Mouse (Mus musculus): ENCODE measurements at regions not wholly inside any gene's neighbourhood (a gene's known extent, or its start where the extent isn't known, plus 50 kb on each side); places are given as distances from the start of the nearest gene placed in this dataset.
"Not testable (repeated sequence)": the region's sequence is repeated elsewhere in the genome, so short reads cannot be mapped to it uniquely, and the experiment has no call there.

DNA sequence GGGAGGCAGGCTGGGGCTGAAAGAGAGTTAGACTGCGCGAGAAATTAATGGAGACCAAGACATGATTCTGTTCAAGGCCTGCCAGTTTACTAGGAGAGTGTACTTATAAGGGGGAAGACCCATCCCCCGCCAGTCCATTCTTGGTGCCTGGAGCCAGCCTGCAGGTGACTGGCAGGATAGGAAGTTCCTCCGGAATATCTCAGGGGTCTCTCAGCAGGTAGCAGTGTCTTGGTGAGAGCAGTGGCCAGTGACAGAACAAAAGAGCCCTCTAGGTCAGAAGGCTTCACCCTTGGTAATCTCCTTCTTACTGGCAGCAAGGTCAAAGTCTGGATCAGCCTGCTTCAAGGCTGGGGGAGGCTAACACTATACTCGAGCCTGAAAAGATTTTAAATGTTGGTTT, 83.7 kb upstream of the Zfp804b start:
- DNase-seq = no peak

DNA sequence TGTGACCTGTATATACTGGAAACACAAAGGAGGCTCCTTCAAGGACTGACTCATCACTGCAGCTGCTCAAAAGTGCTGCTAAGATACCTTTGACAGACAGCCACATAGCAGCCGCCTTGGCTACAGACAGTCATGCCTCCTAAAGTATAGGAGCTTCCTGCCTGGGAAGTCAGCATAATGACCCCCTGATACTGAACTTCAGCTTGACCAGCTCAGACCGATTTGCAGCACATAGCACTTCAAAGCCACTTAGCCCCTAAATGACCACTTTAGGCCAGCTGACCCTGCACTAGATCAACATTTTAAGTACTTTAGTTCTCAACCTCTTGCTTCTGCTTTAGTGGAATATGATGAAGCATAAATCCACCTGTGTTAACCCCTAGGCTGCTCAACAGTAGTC, 91.9 kb upstream of the Zfp804b start:
- DNase-seq = peak; percentile 5

DNA sequence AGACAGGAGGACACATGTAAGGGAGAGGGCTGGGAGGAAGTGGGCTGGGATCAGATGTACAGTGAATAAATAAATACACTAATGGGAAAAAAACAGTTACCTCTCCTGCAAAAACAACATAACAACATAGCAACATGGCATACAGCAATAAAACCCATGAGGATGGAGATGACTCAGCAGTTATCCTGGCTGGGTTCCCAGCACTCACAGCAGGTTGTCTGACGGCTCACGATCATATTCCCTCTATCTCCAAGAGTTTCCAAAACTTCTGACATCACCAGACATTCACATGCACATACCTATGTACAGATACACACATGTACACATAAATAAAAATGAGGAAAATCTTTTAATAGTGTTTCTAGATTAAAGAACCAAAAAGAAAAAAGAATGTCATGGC, 103.4 kb upstream of the Zfp804b start:
- DNase-seq = no peak

DNA sequence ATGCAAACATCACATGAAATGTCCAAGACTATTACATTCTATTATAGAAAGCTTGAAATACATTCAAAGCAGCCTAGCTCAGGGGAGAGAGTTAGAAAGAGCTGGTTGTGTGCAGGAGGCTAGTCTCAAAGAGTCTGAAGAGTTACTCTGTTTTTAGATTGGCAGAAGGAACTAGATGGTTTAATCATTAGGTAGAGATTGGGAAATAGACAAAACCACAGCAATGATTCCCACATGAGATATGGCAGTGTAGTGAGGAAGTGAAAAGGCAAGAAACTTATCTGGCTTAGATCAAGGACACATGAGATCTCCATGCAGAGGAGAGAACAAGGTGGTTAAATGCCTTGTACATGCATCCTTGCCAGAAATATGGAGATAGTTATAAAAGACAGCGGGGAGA, 110.3 kb upstream of the Zfp804b start:
- DNase-seq = no peak

DNA sequence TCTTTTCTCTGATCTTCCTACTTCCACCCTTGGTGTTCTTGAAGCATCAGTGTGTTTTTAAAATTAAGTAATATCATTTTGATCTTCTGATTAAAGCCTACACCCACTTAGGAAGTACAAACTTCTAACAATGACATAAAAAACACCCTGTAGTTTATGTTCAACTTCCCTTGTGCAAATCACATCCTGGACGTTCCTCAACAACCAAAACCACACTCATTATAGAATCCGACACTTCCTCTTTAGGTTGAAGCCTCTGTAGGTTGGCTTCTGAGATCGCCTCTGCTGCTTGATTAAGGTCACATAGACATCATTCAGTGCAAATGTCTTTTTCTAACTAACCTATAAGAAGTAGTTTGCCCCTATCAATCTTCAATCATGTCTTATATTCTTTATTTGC, 112.5 kb upstream of the Zfp804b start:
- DNase-seq = no peak

DNA sequence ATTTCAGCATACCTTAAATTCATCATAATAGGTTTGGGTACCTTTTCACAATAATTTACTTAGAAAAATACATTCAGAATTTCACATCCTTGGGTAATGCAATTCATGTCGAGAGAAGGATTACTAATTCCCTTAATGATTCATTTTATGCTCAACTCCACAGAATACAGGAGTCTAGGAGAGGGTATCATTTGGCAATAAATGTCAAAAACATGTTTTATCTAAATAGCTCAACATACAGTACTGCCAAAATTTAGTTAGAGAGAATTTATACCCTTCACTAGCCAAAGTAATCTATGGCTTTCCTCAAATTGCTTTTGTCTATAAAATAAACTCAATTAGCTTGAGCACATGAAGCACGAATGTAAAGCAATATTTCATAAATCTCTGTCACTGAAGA, 144.6 kb upstream of the Zfp804b start:
- no peak for DNase-seq

DNA sequence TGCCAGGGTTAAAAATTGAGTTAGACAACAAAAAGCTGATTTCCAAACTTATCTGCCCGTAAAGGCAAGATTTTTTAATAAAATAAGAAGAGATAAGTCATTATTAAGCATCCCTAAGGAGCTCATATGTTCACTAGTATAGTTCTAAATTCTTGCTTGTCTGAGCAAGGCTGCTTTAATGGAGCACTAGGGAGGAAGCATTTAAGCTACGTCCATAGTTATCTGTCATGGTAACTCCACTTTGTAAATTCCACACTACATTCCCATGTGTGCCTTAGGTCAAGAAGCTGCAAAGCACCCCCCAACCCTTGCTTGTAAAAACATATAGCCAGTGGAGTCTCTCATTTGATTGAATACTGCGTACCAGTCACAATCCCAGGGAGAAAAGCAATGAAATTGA, 145.0 kb upstream of the Zfp804b start:
- no peak for DNase-seq

DNA sequence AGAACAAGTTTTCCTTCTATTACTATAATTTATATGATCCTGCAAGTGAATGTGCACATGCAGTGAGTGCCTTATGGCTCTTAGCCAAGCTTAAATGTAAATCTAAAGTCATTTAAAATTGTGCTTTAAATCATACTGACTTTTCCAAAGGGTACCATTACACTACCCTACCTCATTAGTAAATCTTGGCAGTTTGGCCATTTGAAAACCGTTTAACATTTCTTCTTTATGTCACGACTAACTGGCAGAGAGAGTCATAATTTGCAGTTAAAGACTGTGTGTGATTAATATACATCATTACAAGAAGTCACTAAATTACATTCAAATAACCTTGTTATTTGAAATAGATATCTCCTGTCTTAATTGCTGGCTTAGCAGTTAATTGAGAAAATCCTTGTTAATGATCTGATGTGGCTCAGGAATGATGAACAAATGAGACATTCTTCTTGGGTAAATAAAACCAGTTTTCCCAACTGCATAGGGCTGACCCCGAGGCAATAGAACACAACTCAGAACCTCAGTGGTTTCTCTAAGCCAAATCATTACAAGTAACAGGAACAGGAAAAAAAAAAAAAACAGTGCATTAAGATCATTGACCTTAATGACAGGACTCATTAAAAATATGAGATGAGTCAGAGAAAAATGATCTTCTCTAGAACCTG, 173.1 kb upstream of the Zfp804b start:
- DNase-seq = no peak

DNA sequence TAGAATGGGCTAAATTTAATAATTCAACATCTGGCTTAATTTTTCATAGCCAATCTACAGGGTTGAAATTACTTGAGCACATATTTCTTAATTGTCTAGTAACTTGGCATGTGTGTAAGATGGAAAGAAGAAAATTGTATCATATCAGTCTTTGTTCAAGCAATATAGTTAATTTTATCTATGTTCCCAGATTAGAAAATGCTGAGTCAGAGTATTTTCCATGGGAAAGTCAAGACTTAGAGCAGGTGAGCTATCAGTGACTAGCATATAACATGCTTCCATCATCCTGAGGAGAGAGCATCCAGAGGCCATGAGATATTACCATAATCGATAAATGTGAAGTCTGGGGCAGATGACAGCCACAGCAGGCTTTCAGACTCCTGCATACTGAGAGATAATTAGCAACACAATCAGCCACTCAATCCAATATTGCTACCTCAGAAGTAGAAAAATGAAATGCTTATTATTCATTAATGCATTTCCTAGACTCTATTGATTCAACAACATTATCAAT, 188.2 kb upstream of the Zfp804b start:
- DNase-seq = no peak

DNA sequence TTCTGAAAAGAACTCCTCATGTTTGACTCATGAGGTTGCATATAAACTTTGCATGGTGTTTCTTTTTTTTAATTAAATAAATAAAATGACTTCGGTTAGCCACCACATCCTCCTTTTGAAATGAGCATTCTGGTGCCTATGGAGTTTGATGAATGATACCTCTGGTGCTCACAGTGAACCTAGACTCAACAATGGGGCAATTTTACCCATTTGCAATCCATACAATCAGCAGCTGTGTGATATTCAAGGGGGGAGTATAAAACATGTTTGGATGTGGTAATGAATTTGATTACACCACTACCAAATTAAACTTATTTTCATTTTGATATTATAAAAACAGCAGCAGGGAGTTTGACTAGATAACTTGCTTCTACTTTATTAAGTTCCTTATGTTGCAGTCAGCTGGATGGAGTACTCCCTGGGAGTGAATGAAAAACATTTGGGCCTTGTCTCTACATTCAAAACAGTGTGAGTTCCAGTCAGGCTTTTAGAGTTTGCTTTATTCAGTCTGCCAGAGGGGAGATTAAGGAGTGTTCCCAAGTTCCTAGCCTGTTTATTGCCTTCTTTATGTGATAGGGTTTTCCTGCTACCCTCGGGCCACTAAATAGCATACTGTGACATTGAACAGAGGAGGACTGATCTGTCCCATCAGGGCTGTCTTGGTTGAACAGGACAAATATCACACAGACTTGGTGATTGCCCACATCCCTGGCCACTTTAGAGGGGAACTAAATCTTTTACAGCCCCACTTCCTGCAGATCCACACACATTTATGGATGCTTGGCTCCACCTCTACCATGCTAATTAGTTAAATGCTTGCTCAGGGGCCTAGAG, 195.5 kb upstream of the Zfp804b start:
- DNase-seq = no peak

DNA sequence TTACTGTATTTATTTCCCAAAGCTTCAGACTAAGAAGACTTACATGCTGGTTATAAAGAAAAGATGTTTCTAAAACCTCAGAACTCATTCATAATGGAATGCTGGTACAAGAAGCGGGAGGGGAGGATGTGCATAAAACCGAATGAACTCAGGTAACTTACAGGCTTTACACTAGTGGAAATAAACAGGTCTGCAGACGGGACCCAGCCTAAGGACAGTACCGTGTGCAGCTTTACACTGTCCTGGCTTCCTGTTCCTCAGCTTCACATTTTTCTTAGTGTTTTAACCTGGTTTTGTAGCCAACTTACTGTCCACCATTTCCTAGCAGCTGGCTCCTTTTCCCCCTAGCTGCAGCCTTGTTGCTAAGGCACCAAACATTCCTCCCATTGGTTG, 196.1 kb upstream of the Zfp804b start:
- DNase-seq = no peak

DNA sequence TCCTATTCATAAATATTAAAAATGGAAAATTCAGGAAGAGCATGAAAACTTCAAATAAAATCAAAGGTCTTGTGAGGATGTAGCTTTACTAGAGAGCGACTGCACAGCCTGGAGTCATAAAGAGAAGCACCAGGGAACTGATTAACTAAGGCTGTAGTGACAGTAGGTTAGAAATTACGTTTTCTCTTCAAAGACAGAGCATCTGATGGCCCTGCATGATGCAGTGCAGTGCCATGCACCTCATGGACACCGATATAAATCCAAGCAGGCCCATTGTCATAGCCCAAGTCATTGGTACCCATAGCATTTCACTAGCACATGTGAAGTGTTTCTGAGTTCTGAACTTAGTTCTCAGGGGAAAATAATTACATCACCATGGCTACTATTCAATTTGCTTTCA, 199.3 kb upstream of the Zfp804b start:
- no peak for DNase-seq

DNA sequence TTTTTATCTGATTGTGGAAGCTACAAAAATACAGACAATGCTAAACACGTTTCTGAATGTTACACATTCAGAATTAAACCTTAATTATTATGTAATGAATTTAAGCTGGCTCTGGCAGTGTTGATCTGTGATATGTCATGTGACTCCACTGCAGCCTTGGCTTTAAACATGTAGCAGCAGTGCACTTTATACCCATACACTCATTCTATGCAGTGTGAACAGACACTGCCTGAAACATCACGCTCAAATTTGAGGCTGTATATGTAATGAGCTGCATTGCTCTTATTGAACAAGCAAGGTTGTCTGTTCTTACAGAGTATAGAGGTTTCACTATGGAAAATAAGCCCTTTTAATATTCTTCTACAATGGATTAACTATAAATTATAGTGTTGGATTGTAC, 235.9 kb upstream of the Zfp804b start:
- DNase-seq = no peak

DNA sequence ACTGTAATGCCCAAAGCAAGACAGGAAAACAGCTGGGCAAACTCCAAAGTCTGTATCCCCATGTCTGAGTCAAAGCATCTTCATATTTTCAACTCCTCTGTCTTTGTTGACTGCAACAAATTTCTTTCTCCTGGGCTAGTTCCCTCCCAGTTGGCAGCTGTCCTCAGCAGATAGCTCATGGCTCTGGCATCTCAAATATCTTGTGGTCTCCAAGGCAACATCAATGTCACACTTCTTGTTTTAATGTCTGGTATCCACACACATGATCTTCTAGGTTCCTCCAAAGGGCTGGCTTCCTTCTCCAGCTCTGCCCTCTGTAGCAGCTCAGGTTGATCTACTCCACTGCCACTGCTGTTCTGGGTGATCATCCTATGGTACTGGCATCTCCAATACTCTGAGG, 242.0 kb upstream of the Zfp804b start:
- no peak for DNase-seq

DNA sequence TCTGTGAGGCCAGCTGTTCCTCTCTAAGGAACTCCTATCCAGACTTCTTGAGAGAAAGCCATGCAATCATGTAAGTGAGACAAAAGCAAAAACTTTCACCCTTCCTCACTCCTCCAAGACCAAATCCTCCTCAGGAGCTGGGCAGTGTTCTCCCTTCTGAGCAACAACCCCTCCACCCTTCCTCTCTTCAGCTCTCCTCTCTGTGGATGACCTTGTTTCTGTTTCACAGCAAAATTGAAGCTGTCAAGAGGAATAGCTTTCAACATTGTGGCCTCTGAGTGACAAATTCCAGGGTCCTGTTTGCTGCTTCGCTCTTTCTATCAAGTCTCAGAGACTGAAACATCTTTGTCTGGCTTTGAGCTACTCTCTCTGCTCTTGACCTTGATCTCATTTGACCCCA, 255.9 kb upstream of the Zfp804b start:
- DNase-seq = no peak

DNA sequence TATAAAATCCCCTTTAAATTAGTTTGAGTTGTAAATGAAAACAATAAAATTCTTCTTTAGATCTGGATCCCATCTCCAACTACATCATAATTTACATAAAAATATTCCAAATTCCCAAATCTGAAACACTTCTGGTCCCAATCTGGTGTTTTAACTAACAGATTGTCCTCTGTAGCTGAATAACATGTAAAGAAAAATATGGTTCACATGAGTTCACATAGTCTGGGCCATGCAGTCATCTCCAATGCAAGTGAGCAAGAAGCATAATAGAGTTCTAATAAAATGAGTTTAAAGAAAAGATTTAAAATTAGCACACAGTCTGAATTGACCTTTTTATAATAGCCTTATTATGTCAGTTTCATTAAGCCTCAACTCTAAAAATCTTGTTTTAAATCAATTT, 263.0 kb upstream of the Zfp804b start:
- DNase-seq = no peak

DNA sequence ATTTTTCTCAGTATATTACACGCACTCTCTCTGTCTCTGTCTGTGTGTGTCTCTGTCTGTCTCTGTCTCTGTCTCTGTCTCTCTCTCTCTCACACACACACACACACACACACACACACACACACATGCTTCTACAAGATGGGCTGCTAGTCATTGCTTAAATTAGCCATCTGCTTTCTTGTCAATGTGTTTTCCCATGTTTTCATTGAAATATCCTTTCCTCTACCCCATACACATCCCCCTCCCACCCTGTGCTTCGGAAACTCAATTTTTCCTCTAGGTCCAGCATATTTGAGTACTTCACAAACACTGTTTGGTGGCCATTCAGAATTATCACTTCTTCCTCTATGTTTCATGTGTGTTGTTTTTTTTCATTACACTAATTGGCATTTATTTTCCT, 263.4 kb upstream of the Zfp804b start:
- no peak for DNase-seq

DNA sequence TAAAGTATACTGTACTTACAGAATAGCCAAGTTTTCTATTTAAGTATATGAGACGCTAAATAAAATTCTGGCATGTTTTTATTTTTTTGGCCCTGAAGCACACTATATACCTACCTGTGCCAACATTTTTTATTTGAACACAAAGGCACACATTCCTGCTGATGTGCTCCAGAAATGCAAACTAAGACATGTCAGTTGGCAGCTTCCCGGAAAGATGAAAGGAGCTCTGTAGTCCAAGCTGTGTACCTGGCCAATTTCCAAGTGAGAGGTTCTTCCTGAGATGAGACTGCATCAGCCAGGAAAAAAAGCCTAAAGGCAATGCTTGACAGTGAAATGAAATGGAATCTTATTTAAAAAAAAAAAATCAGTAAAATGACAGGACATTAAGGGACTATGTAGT, 305.0 kb upstream of the Steap4 start:
- no peak for DNase-seq

DNA sequence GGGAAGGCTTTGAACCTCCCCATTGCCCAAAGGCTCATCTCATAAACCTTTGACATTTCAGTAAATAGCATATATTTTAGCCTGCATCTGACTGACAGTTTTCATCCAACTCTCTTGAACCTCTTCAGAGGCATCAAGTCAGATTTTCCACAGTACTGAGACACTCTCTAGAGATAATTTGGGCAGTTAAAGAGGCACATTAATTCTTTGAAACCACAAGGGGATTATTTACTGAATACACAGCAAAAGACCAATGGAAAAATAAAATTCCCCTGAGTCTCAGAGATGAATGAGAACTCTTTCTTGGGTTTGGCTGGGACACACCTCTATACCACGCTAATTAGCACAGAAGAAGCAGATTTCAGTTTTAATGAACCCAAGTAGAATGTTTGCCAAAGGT, 258.5 kb upstream of the Steap4 start:
- DNase-seq = no peak

DNA sequence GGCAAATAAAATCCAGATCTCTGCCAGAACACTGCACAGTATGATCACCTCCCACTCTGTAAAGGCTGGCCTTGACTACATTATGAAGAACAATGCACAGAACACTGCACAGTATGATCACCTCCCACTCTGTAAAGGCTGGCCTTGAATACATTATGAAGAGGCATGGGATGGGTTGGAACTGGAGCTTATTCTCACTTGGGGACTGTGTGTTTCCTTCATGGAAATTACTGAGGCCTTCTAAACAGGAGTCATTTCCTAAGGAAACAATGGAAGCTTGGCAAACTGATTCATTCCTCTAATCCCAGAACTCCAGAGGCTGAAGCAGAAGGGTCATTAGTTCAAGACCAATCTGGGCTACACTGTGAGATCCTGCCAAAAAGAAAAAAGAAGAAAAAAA, 240.7 kb upstream of the Steap4 start:
- DNase-seq = no peak

DNA sequence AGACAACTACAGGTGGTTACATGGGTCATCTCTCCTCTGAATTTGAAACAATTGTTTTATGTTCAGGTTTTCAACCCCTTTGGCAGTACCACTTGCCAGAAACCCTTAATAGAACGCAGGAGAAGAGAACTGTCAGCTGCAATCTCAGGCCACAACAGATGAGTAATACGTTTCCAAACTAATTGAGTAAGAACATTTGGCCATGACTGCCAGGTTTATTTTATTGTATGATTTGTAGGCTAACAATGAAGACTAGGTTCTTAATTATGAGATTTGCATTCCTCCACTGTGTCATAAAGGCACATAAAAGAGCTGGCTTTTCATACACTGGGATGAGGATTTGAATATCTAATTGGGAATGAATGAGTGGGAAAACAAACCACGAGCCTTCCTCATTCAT, 240.2 kb upstream of the Steap4 start:
- no peak for DNase-seq

DNA sequence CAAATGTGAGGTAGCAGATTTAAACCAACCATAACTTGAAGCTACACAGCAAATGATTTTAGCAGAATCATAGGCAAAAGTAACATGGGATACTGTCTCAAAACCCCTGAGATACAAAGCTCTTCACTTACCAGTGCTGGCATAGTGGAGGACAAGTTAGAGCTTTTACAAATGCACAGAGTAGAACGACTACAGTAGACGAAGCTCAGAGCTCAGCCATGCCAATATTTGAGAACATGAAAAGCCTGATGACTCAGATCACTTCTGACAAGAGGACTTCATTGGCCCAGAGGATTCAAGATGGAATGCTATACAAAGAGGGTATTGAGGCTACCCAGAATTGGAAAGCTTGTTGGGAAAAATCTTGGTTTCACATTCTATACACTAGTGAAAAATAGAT, 239.6 kb upstream of the Steap4 start:
- no peak for DNase-seq

DNA sequence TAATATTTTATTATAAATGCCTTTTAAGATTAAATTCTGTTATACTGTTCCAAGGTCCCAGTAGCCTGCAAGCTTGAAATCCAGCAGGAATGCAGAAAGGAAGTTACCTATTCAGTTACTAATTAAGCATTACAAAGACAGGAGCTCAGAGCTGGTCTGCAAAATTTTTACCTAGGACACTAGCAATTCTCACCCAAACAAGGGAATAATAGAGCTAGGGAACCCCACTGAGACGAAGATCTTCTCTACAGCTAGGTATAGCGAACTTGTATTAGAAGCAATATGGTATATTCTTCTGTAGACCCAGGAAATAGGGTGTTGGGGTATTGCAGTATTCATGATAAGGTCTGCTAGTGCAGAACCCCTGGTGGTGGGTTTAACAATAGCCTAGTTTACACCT, 227.7 kb upstream of the Steap4 start:
- DNase-seq = not testable (repeated sequence)

DNA sequence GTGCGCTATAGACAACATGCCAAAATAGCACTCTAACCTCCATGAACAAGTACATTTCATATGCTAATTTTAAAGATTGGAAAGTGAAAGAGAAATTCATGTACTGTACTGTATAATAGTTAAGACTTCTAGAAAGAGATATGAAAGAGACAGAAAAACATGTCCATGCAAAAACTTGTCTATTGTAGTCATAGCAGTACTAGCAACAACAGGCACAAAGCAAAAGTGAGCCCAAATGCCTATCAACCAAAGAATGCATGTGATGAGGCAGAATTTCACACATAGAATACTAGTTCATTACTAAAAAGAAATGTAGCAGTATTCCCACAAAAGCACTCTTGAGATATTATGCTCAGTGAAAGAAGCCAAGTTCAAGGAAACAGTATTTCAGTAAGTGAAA, 180.4 kb upstream of the Steap4 start:
- DNase-seq = no peak

DNA sequence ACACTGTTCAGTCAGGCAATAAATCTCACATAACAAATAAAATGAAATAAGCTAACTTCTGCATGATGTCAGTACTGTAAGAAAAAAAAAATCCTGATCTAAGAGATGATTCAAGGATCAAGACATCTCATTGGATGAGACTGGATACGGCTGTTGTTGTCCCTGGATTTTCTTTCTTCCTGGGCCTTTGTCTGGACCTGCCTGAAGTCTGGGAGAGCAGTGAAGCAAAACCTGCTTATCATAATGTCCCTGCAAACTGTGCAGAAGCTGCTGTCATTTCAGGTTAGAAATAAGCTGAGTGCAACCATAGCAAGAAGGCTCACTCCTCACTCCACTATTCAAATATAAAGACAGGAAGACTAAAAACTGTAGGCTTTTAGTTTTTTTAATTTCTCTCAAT, 178.0 kb upstream of the Steap4 start:
- DNase-seq = no peak
